Mouse (Mus musculus) adrenal gland, postnatal 25 days (tissue): ENCODE measurements around the gene Man1a. TPM values are rescaled to one million over a fixed set of nuclear protein-coding genes. Genes with fewer than 3 reads are reported as not detected.
A peak's percentile ranks its signal among the peaks of the same experiment; 100 is the strongest.

ENCODE experiments used
- DNase-seq: peaks from one replicate; pipeline ENCODE4 v3.0.0; 2021; ENCODE audit warnings: mixed read lengths
- total RNA-seq: library from RNA; stranded (reverse); gene quantifications from 2 replicates; pipeline ENCODE4 v1.2.3, GENCODE M21; 2021

Gene Man1a
- total RNA-seq, 1 experiment from 2014 or later: 126 TPM

- DNase-seq: no peak
Measured at GRCm38 (mm10) chr10:53914974-53915609, 161.3 kb downstream of the Man1a start.

GRCm38 (mm10) chr10:53913546-53914312, 162.7 kb downstream of the Man1a start:
- DNase-seq: no peak

- no peak for DNase-seq
Measured at GRCm38 (mm10) chr10:53889512-53889911, 186.9 kb downstream of the Man1a start.

- no peak for DNase-seq
Measured at GRCm38 (mm10) chr10:53888382-53889110, 187.9 kb downstream of the Man1a start.

GRCm38 (mm10) chr10:53886475-53886874, 189.9 kb downstream of the Man1a start:
- DNase-seq: no peak

- no peak for DNase-seq
Measured at GRCm38 (mm10) chr10:53881310-53881709, 195.1 kb downstream of the Man1a start.

- no peak for DNase-seq
Measured at GRCm38 (mm10) chr10:53875896-53876295, 200.5 kb downstream of the Man1a start.

- no peak for DNase-seq
Measured at GRCm38 (mm10) chr10:53874191-53874590, 202.2 kb downstream of the Man1a start.

GRCm38 (mm10) chr10:53863486-53864357, 212.7 kb downstream of the Man1a start:
- DNase-seq: peak; percentile 48

- DNase-seq: no peak
Measured at GRCm38 (mm10) chr10:53859879-53860278, 216.5 kb downstream of the Man1a start.

GRCm38 (mm10) chr10:53859224-53859623, 217.2 kb downstream of the Man1a start:
- DNase-seq: no peak
